Mouse (Mus musculus) kidney, embryonic 16.5 days (tissue): ENCODE measurements around the gene Aktip. TPM values are rescaled to one million over a fixed set of nuclear protein-coding genes. Genes with fewer than 3 reads are reported as not detected.

ENCODE experiments used
- ATAC-seq: fragments of 200-750 bp; cut with Nextera tagmentation; 2 replicates; pipeline ENCODE4 v1.8.0; 2017; ENCODE audit warnings: moderate TSS enrichment; ENCODE audit not compliant: low FRiP score, low TSS enrichment
- H3K27ac ChIP-seq: fragments of 300-500 bp; sonication (generic); 2 replicates; pipeline ENCODE4 v1.5.1; 2014; ENCODE audit warnings: low read length
- H3K27me3 ChIP-seq: fragments of 300-500 bp; sonication (generic); 2 replicates; pipeline ENCODE4 v1.6.1; 2014; ENCODE audit warnings: low read length, control low read depth, mixed read lengths; ENCODE audit not compliant: insufficient read depth
- H3K36me3 ChIP-seq: fragments of 300-500 bp; sonication (generic); 2 replicates; pipeline ENCODE4 v1.6.1; 2014; ENCODE audit warnings: low read length, control low read depth, mixed read lengths; ENCODE audit not compliant: insufficient read depth
- H3K4me1 ChIP-seq: fragments of 300-500 bp; sonication (generic); 2 replicates; pipeline ENCODE4 v1.6.1; 2014; ENCODE audit warnings: low read length, control low read depth, mixed read lengths; ENCODE audit not compliant: insufficient read depth
- H3K4me2 ChIP-seq: fragments of 300-500 bp; sonication (generic); replicated peaks from 2 replicates; pipeline ENCODE4 v1.6.1; 2014; ENCODE audit warnings: low read depth, low read length
- H3K4me3 ChIP-seq: fragments of 300-500 bp; sonication (generic); 2 replicates; pipeline ENCODE4 v1.5.1; 2014; ENCODE audit warnings: mild to moderate bottlenecking, low read length
- H3K9ac ChIP-seq: fragments of 300-500 bp; sonication (generic); replicated peaks from 2 replicates; pipeline ENCODE4 v1.6.1; 2014; ENCODE audit warnings: low read length
- H3K9me3 ChIP-seq: fragments of 300-500 bp; sonication (generic); 2 replicates; pipeline ENCODE4 v1.6.1; 2016; ENCODE audit warnings: low read length, control low read depth
- WGBS: fragments of 180-500 bp; shearing (Covaris S2); extraction: QIAGEN DNeasy Blood & Tissue Kit; methylation state at CpG from one replicate; pipeline ENCODE4 v1.1.7; 2014; 5-methylcytosine and 5-hydroxymethylcytosine counted together
- polyA plus RNA-seq: library from polyadenylated mRNA; unstranded; fragments of >200 nt; fragmentation: Nextera tagmentation; extraction: Ambion mirVana; gene quantifications from 2 replicates; pipeline ENCODE4 v1.2.1, GENCODE M21; 2015

Gene Aktip
- polyA plus RNA-seq, 1 experiment from 2014 or later: 98.8 TPM

- ATAC-seq: no peak
- Histone ChIP-seq H3K27ac (no peak overlapping the region), H3K27me3 (peaks cover 8% of the 10 kb centered on the region; the same call in 1 of the 2 replicates), H3K9me3 (no peaks in the 10 kb centered on the region), H3K4me1 (no peaks in the 10 kb centered on the region), H3K9ac (no peak overlapping the region), H3K4me2 (no peak overlapping the region), H3K36me3 (no peaks in the 10 kb centered on the region), H3K4me3 (no peak overlapping the region)
- WGBS: 78% methylated on average over 12 of the region's 12 CpGs
These were observed 3.1 kb downstream of the Aktip start for GRCm38 (mm10) chr8:91196661-91197060.

DNA sequence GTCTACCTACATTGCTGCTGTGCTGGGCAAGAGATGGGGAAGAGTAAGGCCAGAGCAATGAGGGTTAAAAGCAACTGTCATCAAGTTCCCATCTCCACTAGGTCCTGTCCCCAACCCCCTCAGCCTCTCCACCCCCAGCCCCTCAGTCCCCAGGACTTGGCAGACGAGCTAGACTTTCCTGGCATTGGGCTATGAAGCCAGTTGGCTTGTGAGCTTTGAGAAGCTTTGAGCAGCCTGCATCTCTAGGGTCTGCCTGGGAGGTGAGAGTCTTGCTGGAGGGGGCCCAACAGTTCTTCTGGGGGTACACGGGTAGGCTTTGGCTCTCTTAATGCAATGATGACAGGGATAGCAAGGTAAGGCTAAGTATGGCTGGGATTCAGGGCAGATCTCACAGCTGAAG, 5.7 kb downstream of the Aktip start:
- peaks cover 14% of the 10 kb centered on the region for H3K27me3 ChIP-seq
- H3K9ac ChIP-seq: no peak overlapping the region
- 86% methylated on average over 2 of the region's 2 CpGs for WGBS
- 0 out of 2 replicates have a peak, but pooled peaks cover 3% of the 10 kb centered on the region for H3K4me1 ChIP-seq
- no peaks in the 10 kb centered on the region for H3K9me3 ChIP-seq
- no peak for ATAC-seq
- H3K36me3 ChIP-seq: no peaks in the 10 kb centered on the region
- H3K27ac ChIP-seq: no peak overlapping the region
- no peak overlapping the region for H3K4me2 ChIP-seq
- no peak overlapping the region for H3K4me3 ChIP-seq

DNA sequence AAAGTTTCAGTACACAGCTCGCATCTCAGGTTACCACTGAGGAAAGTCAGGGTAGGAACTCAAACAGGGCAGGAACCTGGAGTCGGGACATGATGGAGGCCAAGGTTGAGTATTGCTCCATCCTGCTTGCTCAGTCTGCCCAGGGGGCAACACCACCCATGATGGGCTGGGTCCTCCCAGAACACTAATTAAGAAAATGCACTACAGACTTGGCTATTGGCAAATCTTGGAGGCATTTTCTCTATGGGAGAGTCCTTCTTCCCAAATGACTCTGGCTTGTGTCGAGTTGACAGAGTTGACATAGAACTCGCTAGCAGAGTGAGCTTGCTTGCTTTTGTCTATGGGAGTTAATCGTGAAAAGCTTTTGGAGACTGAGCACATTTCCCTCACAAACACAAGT, 6.8 kb downstream of the Aktip start:
- H3K4me2 ChIP-seq: no peak overlapping the region
- H3K9me3 ChIP-seq: no peaks in the 10 kb centered on the region
- peaks cover 20% of the 10 kb centered on the region for H3K27me3 ChIP-seq
- 0 out of 2 replicates have a peak, but pooled peaks cover 3% of the 10 kb centered on the region for H3K4me1 ChIP-seq
- no peak overlapping the region for H3K27ac ChIP-seq
- H3K4me3 ChIP-seq: no peak overlapping the region
- no peaks in the 10 kb centered on the region for H3K36me3 ChIP-seq
- 88% methylated on average over 5 of the region's 5 CpGs for WGBS
- no peak overlapping the region for H3K9ac ChIP-seq
- no peak for ATAC-seq

DNA sequence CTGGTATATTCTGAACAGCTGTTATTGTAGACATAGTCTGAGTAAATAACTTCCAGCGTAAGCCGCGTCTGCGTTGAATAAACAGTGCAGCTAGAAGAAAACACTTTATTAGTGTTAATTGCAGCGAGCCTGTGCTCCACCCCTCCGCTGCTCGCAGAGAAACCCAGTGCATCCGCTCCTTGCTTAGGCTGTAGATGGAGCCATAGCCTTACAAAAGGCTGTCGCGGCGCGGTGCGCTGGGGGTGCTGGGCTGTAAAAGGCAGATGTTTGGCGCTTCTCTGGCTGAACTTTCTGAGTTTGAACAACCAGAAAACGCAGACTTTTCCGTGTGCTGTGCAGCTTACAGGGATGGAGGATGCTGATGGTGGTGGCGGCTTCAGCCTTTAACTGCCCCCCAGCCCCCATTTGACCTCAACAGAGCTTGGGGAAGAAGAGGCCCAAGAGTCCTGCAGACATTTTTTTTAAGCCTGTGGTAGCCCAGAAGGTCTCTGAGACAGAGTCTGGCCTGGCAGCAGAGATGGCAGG, 8.9 kb downstream of the Aktip start:
- Histone ChIP-seq H3K36me3 (no peaks in the 10 kb centered on the region), H3K9ac (no peak overlapping the region; the same call in 1 of the 2 replicates)

GRCm38 (mm10) chr8:91188152-91188551, 11.6 kb downstream of the Aktip start:
- H3K4me3 ChIP-seq: no peak overlapping the region
- no peak overlapping the region for H3K4me2 ChIP-seq
- ATAC-seq: no peak
- peaks cover 17% of the 10 kb centered on the region for H3K27me3 ChIP-seq
- peaks cover 5% of the 10 kb centered on the region for H3K9me3 ChIP-seq
- H3K9ac ChIP-seq: no peak overlapping the region
- no peaks in the 10 kb centered on the region for H3K36me3 ChIP-seq
- 40% methylated on average over 10 of the region's 11 CpGs for WGBS
- H3K27ac ChIP-seq: no peak overlapping the region
- 0 out of 2 replicates have a peak, but pooled peaks cover 3% of the 10 kb centered on the region for H3K4me1 ChIP-seq

More for the DNA sequence above, 8.9 kb downstream of the Aktip start:
- WGBS: 1% methylated on average over 17 of the region's 17 CpGs
- no peak overlapping the region for H3K27ac ChIP-seq
- peak; percentile 88 for ATAC-seq
- H3K4me3 ChIP-seq: no peak overlapping the region
- H3K9me3 ChIP-seq: no peaks in the 10 kb centered on the region
- peak overlapping the region; percentile 27 for H3K4me2 ChIP-seq
- peaks cover 20% of the 10 kb centered on the region for H3K27me3 ChIP-seq
- H3K4me1 ChIP-seq: 0 out of 2 replicates have a peak, but pooled peaks cover 3% of the 10 kb centered on the region

- H3K9me3 ChIP-seq: peaks cover 5% of the 10 kb centered on the region
- WGBS: 72% methylated on average over 12 of the region's 12 CpGs
- H3K27ac ChIP-seq: no peak overlapping the region
- H3K9ac ChIP-seq: no peak overlapping the region
- no peaks in the 10 kb centered on the region for H3K36me3 ChIP-seq
- H3K4me3 ChIP-seq: no peak overlapping the region
- no peak overlapping the region for H3K4me2 ChIP-seq
- H3K4me1 ChIP-seq: 0 out of 2 replicates have a peak, but pooled peaks cover 3% of the 10 kb centered on the region
- peaks cover 12% of the 10 kb centered on the region; the same call in 1 of the 2 replicates for H3K27me3 ChIP-seq
- no peak for ATAC-seq
These were observed 13.4 kb downstream of the Aktip start for GRCm38 (mm10) chr8:91186372-91186771.

DNA sequence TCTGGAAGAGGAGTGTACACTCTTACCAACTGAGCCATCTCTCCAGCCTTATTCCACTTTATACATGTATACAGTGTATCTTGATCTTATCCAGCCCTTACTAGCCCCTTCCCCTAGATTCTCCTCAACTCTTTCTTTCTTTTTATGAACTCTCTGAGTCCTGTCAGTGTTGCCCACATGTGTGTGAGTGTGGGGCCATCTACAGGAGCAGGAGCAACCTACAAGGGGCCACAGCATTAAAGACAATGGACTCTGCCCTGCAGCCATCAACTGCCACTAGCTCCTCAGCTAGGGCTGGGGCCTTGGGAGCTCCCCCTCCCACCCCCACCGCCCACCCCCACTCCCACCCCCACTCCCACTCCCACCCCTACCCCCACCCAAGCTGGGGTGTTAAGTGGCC, 22.1 kb downstream of the Aktip start:
- no peak for ATAC-seq
- no peak overlapping the region for H3K4me3 ChIP-seq
- H3K9ac ChIP-seq: no peak overlapping the region
- H3K36me3 ChIP-seq: no peaks in the 10 kb centered on the region
- H3K27me3 ChIP-seq: no peaks in the 10 kb centered on the region
- H3K4me2 ChIP-seq: no peak overlapping the region
- no peak overlapping the region for H3K27ac ChIP-seq
- no CpG with 5 or more reads among the region's 1 CpGs for WGBS
- H3K4me1 ChIP-seq: no peaks in the 10 kb centered on the region
- H3K9me3 ChIP-seq: no peaks in the 10 kb centered on the region

DNA sequence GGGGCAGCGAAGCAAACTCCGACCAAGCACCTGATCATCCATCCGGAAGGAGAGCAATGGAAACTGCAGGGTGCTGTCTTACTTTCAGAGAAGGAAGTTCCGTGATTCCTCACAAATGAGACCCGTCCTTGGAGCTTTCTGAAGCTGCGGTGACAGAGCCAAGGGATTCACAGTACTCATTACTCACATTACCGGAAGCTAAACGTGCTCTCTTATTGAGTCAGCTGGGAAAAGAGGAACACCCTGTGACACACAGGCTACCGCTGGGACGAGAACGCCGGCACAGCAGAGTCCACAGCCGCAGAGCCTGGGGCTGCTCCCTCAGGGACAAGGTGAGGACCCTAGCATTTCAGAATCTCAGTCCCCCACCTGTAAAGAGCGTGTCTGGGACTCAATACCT, 23.6 kb downstream of the Aktip start:
- Histone ChIP-seq H3K4me2 (no peak overlapping the region), H3K27me3 (no peaks in the 10 kb centered on the region), H3K27ac (no peak overlapping the region), H3K4me1 (no peaks in the 10 kb centered on the region), H3K4me3 (no peak overlapping the region), H3K9me3 (no peaks in the 10 kb centered on the region), H3K9ac (no peak overlapping the region), H3K36me3 (no peaks in the 10 kb centered on the region)
- 82% methylated on average over 14 of the region's 14 CpGs for WGBS
- no peak for ATAC-seq

DNA sequence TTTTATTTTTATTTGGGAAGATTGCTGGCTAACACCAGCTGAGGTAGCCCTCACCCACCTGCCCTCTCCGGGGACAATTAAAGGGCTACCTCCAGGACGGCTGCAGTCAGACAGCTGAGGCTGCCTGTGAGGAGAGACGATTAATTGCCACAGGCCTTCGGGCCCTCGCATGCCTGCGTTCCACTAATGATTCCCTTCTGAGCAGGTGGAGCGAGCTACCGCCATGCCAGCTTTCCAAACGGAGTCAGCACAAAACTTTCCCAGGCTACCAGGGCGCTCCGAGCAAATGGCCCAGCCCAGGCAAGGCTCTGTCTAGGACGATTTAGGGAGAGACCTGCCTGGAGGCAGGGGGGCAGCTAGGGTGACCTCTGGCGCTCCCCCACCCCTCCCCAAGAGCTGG, 28.2 kb downstream of the Aktip start:
- Histone ChIP-seq H3K4me2 (no peak overlapping the region), H3K27ac (no peak overlapping the region), H3K27me3 (no peaks in the 10 kb centered on the region), H3K9ac (no peak overlapping the region), H3K36me3 (no peaks in the 10 kb centered on the region), H3K9me3 (no peaks in the 10 kb centered on the region), H3K4me1 (no peaks in the 10 kb centered on the region), H3K4me3 (no peak overlapping the region)
- 29% methylated on average over 13 of the region's 13 CpGs for WGBS
- ATAC-seq: peak; percentile 73

- WGBS: 66% methylated on average over 14 of the region's 14 CpGs
- Histone ChIP-seq H3K4me3 (no peak overlapping the region), H3K4me2 (no peak overlapping the region), H3K36me3 (no peaks in the 10 kb centered on the region), H3K27ac (no peak overlapping the region), H3K27me3 (no peaks in the 10 kb centered on the region), H3K9me3 (no peaks in the 10 kb centered on the region), H3K4me1 (no peaks in the 10 kb centered on the region), H3K9ac (no peak overlapping the region)
- ATAC-seq: no peak
These were observed 28.9 kb downstream of the Aktip start for GRCm38 (mm10) chr8:91170914-91171313.
